Mouse (Mus musculus): ENCODE data around the gene Dennd1b. TPM values are rescaled to one million over a fixed set of nuclear protein-coding genes. Genes with fewer than 3 reads are reported as not detected.

Dennd1b gene
- polyA plus RNA-seq, 1 experiment from 2014 or later: 10.7 TPM

DNA sequence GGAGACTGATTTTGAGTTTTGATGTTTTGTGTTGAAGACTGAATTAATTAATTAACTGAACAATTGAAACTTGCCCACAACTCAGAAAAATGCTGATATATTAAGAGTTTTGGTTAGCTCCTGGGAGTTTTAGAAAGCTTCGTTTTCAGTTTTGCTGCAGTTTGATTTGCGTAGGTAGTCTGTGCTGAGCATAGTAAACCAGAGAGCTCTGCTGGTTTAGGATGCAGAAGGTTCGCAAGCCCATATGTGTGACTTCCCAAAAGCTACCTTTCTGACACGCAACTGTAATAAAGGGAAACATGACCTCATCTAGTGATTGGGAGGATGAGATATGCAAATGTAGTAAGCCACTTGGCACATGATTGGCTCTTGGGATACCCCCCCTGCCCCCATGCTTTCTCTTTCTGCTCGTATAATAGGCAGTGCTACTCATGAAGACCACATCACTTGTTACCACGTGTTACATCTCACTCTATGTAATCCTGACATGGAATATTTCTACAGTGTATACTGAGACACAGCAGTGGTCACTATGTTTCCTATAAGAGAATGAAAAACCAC, 23.6 kb upstream of the Dennd1b start:
- no peak overlapping the region for H3K27ac ChIP-seq (replicated peaks)
- H3K4me1 ChIP-seq (replicated peaks; ENCODE audit: control insufficient read depth, insufficient read depth): no peaks in the 10 kb centered on the region
- DNase-seq (ENCODE audit: low spot score) (no peak), ATAC-seq (ENCODE audit: low FRiP score, low TSS enrichment) (no peak)
- WGBS: 69% methylated on average over 6 of the region's 6 CpGs
- no peaks in the 10 kb centered on the region for H3K36me3 ChIP-seq (ENCODE audit: control insufficient read depth, insufficient read depth, low read length)
- H3K27me3 ChIP-seq (ENCODE audit: control insufficient read depth, insufficient read depth, low read length): no peaks in the 10 kb centered on the region
- H3K9ac ChIP-seq (ENCODE audit: low read length): no peak overlapping the region
- no peak overlapping the region for H3K4me3 ChIP-seq (ENCODE audit: low read depth, low read length)
- TF ChIP-seq CTCF (IDR thresholded peaks at IDR 0.05; ENCODE audit: low read depth): no peak
- no peak for TF ChIP-seq EP300 (optimal IDR thresholded peaks at IDR 0.05)
- no peak overlapping the region for H3K4me2 ChIP-seq (replicated peaks; ENCODE audit: low read depth)
- H3K9me3 ChIP-seq (ENCODE audit: control insufficient read depth, low read length): no peaks in the 10 kb centered on the region

DNA sequence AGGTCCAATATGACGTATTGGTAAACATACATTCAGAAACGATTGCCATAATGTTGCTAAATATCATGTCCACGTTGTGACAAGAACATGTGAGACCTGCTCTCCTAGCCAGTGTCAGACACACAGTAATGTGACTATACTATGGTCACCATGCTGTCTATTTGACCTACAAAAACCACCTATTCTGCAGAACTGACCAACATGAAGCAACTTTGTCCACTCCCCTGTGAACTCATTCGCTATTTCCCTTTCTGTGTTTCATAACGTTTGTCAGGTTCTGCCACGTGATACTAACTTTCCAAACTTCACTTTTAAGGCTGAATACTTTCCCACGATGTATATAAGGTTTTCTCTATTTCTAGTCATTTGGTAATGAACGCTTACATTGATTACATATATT, 22.8 kb upstream of the Dennd1b start:
- ATAC-seq (ENCODE audit: low FRiP score, low TSS enrichment) (no peak), DNase-seq (ENCODE audit: low spot score) (no peak)
- no peaks in the 10 kb centered on the region for H3K9me3 ChIP-seq (ENCODE audit: control insufficient read depth, low read length)
- H3K27me3 ChIP-seq (ENCODE audit: control insufficient read depth, insufficient read depth, low read length): no peaks in the 10 kb centered on the region
- H3K27ac ChIP-seq (replicated peaks): no peak overlapping the region
- H3K4me2 ChIP-seq (replicated peaks; ENCODE audit: low read depth): no peak overlapping the region
- H3K9ac ChIP-seq (ENCODE audit: low read length): no peak overlapping the region
- 82% methylated on average over 8 of the region's 8 CpGs for WGBS
- no peak overlapping the region for H3K4me3 ChIP-seq (ENCODE audit: low read depth, low read length)
- no peak for TF ChIP-seq EP300 (optimal IDR thresholded peaks at IDR 0.05)
- TF ChIP-seq CTCF (IDR thresholded peaks at IDR 0.05; ENCODE audit: low read depth): no peak
- H3K4me1 ChIP-seq (replicated peaks; ENCODE audit: control insufficient read depth, insufficient read depth): no peaks in the 10 kb centered on the region
- no peaks in the 10 kb centered on the region for H3K36me3 ChIP-seq (ENCODE audit: control insufficient read depth, insufficient read depth, low read length)

GRCm38 (mm10) chr1:138952173-138952572, 11.1 kb upstream of the Dennd1b start:
- Histone ChIP-seq H3K36me3 (ENCODE audit: control insufficient read depth, insufficient read depth, low read length) (no peaks in the 10 kb centered on the region), H3K27ac (replicated peaks) (no peak overlapping the region), H3K4me3 (ENCODE audit: low read depth, low read length) (no peak overlapping the region), H3K9ac (ENCODE audit: low read length) (no peak overlapping the region), H3K27me3 (ENCODE audit: control insufficient read depth, insufficient read depth, low read length) (no peaks in the 10 kb centered on the region), H3K4me1 (replicated peaks; ENCODE audit: control insufficient read depth, insufficient read depth) (no peaks in the 10 kb centered on the region), H3K9me3 (ENCODE audit: control insufficient read depth, low read length) (no peaks in the 10 kb centered on the region), H3K4me2 (replicated peaks; ENCODE audit: low read depth) (no peak overlapping the region)
- TF ChIP-seq CTCF (IDR thresholded peaks at IDR 0.05; ENCODE audit: low read depth) (no peak), EP300 (optimal IDR thresholded peaks at IDR 0.05) (no peak)
- no peak for DNase-seq (ENCODE audit: low spot score)
- no peak for ATAC-seq (ENCODE audit: low FRiP score, low TSS enrichment)

DNA sequence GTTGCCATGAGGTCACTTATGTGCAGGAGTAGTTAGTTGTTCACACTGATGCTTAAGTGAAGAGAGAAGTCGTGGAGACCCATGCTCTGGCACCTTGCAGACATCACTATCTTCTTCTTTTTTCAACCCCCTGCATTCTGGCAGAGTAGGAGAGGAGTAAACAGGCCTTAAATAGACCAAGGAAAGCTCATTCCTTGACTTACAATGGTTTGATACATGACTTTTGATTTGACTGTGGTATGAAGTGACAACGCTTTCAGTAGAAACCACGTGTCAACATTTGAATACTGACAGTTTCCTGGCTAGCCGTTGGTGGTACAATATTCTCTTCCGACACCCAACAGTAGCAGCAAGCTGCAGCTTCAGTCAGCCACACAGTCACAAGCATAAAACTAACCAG, 8.3 kb upstream of the Dennd1b start:
- Histone ChIP-seq H3K36me3 (ENCODE audit: control insufficient read depth, insufficient read depth, low read length) (no peaks in the 10 kb centered on the region), H3K9me3 (ENCODE audit: control insufficient read depth, low read length) (no peaks in the 10 kb centered on the region), H3K27me3 (ENCODE audit: control insufficient read depth, insufficient read depth, low read length) (no peaks in the 10 kb centered on the region), H3K4me1 (replicated peaks; ENCODE audit: control insufficient read depth, insufficient read depth) (no peaks in the 10 kb centered on the region), H3K27ac (replicated peaks) (no peak overlapping the region), H3K4me3 (ENCODE audit: low read depth, low read length) (no peak overlapping the region), H3K4me2 (replicated peaks; ENCODE audit: low read depth) (no peak overlapping the region), H3K9ac (ENCODE audit: low read length) (no peak overlapping the region)
- ATAC-seq (ENCODE audit: low FRiP score, low TSS enrichment) (no peak), DNase-seq (ENCODE audit: low spot score) (no peak)
- no peak for TF ChIP-seq CTCF (IDR thresholded peaks at IDR 0.05; ENCODE audit: low read depth)
- TF ChIP-seq EP300 (optimal IDR thresholded peaks at IDR 0.05): no peak
- 83% methylated on average over 5 of the region's 5 CpGs for WGBS

GRCm38 (mm10) chr1:138955455-138955854, 7.8 kb upstream of the Dennd1b start:
- Histone ChIP-seq H3K27me3 (ENCODE audit: control insufficient read depth, insufficient read depth, low read length) (no peaks in the 10 kb centered on the region), H3K4me3 (ENCODE audit: low read depth, low read length) (no peak overlapping the region), H3K9ac (ENCODE audit: low read length) (no peak overlapping the region), H3K27ac (replicated peaks) (no peak overlapping the region), H3K9me3 (ENCODE audit: control insufficient read depth, low read length) (no peaks in the 10 kb centered on the region), H3K4me2 (replicated peaks; ENCODE audit: low read depth) (no peak overlapping the region), H3K36me3 (ENCODE audit: control insufficient read depth, insufficient read depth, low read length) (no peaks in the 10 kb centered on the region), H3K4me1 (replicated peaks; ENCODE audit: control insufficient read depth, insufficient read depth) (no peaks in the 10 kb centered on the region)
- TF ChIP-seq EP300 (optimal IDR thresholded peaks at IDR 0.05) (no peak), CTCF (IDR thresholded peaks at IDR 0.05; ENCODE audit: low read depth) (no peak)
- WGBS: 88% methylated on average over 4 of the region's 4 CpGs
- ATAC-seq (ENCODE audit: low FRiP score, low TSS enrichment) (no peak), DNase-seq (ENCODE audit: low spot score) (no peak)

- DNase-seq (ENCODE audit: low spot score): no peak
- no peak overlapping the region for H3K27ac ChIP-seq (replicated peaks)
- TF ChIP-seq EP300 (optimal IDR thresholded peaks at IDR 0.05) (no peak), CTCF (IDR thresholded peaks at IDR 0.05; ENCODE audit: low read depth) (no peak)
- no peaks in the 10 kb centered on the region for H3K36me3 ChIP-seq (ENCODE audit: control insufficient read depth, insufficient read depth, low read length)
- no peak overlapping the region for H3K4me3 ChIP-seq (ENCODE audit: low read depth, low read length)
- no peaks in the 10 kb centered on the region for H3K27me3 ChIP-seq (ENCODE audit: control insufficient read depth, insufficient read depth, low read length)
- no peak overlapping the region for H3K4me2 ChIP-seq (replicated peaks; ENCODE audit: low read depth)
- no peak for ATAC-seq (ENCODE audit: low FRiP score, low TSS enrichment)
- H3K4me1 ChIP-seq (replicated peaks; ENCODE audit: control insufficient read depth, insufficient read depth): no peaks in the 10 kb centered on the region
- H3K9ac ChIP-seq (ENCODE audit: low read length): no peak overlapping the region
- H3K9me3 ChIP-seq (ENCODE audit: control insufficient read depth, low read length): no peaks in the 10 kb centered on the region
These were observed 6.7 kb upstream of the Dennd1b start for GRCm38 (mm10) chr1:138956511-138956910.
